Mouse (Mus musculus): ENCODE results near the gene Scamp1. TPM values are rescaled to one million over a fixed set of nuclear protein-coding genes. Genes with fewer than 3 reads are reported as not detected.

Gene Scamp1
- polyA plus RNA-seq, 1 experiment: 5.3 TPM

- Histone ChIP-seq H3K4me3 (ENCODE audit: insufficient read depth, poor library complexity, severe bottlenecking) (no peak overlapping the region), H3K79me2 (ENCODE audit: control insufficient read depth, insufficient read depth) (peaks cover 9% of the 10 kb centered on the region)
- TF ChIP-seq MYOD1 (IDR thresholded peaks at IDR 0.05; ENCODE audit: control insufficient read depth, insufficient read length, low read depth) (no peak), MYOG (IDR thresholded peaks at IDR 0.05; ENCODE audit: control insufficient read depth, extremely low read depth, insufficient read length) (no peak), USF1 (IDR thresholded peaks at IDR 0.05; ENCODE audit: low read depth) (no peak), FOSL1 (IDR thresholded peaks at IDR 0.05; ENCODE audit: insufficient read depth, low read length, poor library complexity, severe bottlenecking) (no peak), MAX (IDR thresholded peaks at IDR 0.05) (peak; percentile 10), CTCF (IDR thresholded peaks at IDR 0.05; ENCODE audit: control insufficient read depth, insufficient read depth, insufficient read length) (no peak)
These were observed 21.7 kb downstream of the Scamp1 start for GRCm38 (mm10) chr13:94263943-94264342.

GRCm38 (mm10) chr13:94262551-94262950 lies 23.1 kb downstream of the Scamp1 start:
- Histone ChIP-seq H3K36me3 (ENCODE audit: control insufficient read depth, insufficient read depth) (no peaks in the 10 kb centered on the region), H3K79me3 (ENCODE audit: low read depth) (no peaks in the 10 kb centered on the region), H3K27me3 (ENCODE audit: control insufficient read depth, insufficient read depth, insufficient read length) (no peaks in the 10 kb centered on the region), H3ac (ENCODE audit: control insufficient read depth, insufficient read length, low read depth) (no peak overlapping the region), H3K79me2 (ENCODE audit: control insufficient read depth, insufficient read depth) (peaks cover 9% of the 10 kb centered on the region), H3K4me3 (ENCODE audit: insufficient read depth, poor library complexity, severe bottlenecking) (no peak overlapping the region)
- TF ChIP-seq MYOD1 (IDR thresholded peaks at IDR 0.05; ENCODE audit: control insufficient read depth, insufficient read length, low read depth) (no peak), FOSL1 (IDR thresholded peaks at IDR 0.05; ENCODE audit: insufficient read depth, low read length, poor library complexity, severe bottlenecking) (no peak), CEBPB (IDR thresholded peaks at IDR 0.05; ENCODE audit: low read depth) (no peak)

More at GRCm38 (mm10) chr13:94263943-94264342, 21.7 kb downstream of the Scamp1 start:
- Histone ChIP-seq H3K27me3 (ENCODE audit: control insufficient read depth, insufficient read depth, insufficient read length) (no peaks in the 10 kb centered on the region), H3K79me3 (ENCODE audit: low read depth) (no peaks in the 10 kb centered on the region), H3K36me3 (ENCODE audit: control insufficient read depth, insufficient read depth) (no peaks in the 10 kb centered on the region), H3ac (ENCODE audit: control insufficient read depth, insufficient read length, low read depth) (no peak overlapping the region)

DNA sequence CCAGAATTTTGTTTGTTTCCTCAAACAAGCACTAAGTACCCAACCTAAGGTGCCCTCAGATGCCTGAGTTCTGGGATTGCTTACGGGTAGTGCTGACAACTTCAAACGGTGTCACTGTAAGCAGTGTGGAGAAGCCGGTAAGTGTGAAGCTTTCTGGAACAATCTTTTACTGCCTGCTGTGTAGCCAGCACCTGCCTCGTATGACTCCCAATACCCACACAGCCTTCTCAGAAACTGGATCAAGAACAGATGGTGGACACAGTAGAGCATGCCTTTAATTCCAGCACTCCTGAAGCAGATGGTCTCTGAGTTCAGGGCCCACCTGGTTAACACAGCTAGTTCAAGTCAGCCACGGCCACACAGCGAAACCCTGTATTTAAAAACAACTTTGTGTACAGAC lies 24.0 kb downstream of the Scamp1 start:
- H3K79me3 ChIP-seq (ENCODE audit: low read depth): no peaks in the 10 kb centered on the region
- no peaks in the 10 kb centered on the region for H3K36me3 ChIP-seq (ENCODE audit: control insufficient read depth, insufficient read depth)
- TF ChIP-seq CTCF (IDR thresholded peaks at IDR 0.05; ENCODE audit: control insufficient read depth, insufficient read depth, insufficient read length) (no peak), USF1 (IDR thresholded peaks at IDR 0.05; ENCODE audit: low read depth) (no peak)
- H3K27me3 ChIP-seq (ENCODE audit: control insufficient read depth, insufficient read depth, insufficient read length): no peaks in the 10 kb centered on the region
- no peak overlapping the region for H3K4me3 ChIP-seq (ENCODE audit: insufficient read depth, poor library complexity, severe bottlenecking)
- H3K79me2 ChIP-seq (ENCODE audit: control insufficient read depth, insufficient read depth): peaks cover 9% of the 10 kb centered on the region
- H3ac ChIP-seq (ENCODE audit: control insufficient read depth, insufficient read length, low read depth): no peak overlapping the region

- Histone ChIP-seq H3K36me3 (ENCODE audit: control insufficient read depth, insufficient read depth) (no peaks in the 10 kb centered on the region), H3K4me3 (ENCODE audit: insufficient read depth, poor library complexity, severe bottlenecking) (no peak overlapping the region), H3ac (ENCODE audit: control insufficient read depth, insufficient read length, low read depth) (no peak overlapping the region), H3K79me2 (ENCODE audit: control insufficient read depth, insufficient read depth) (peaks cover 9% of the 10 kb centered on the region), H3K27me3 (ENCODE audit: control insufficient read depth, insufficient read depth, insufficient read length) (no peaks in the 10 kb centered on the region), H3K79me3 (ENCODE audit: low read depth) (no peaks in the 10 kb centered on the region)
- TF ChIP-seq CEBPB (IDR thresholded peaks at IDR 0.05; ENCODE audit: low read depth): no peak
- no peak for TF ChIP-seq FOSL1 (IDR thresholded peaks at IDR 0.05; ENCODE audit: insufficient read depth, low read length, poor library complexity, severe bottlenecking)
- TF ChIP-seq CTCF (IDR thresholded peaks at IDR 0.05; ENCODE audit: control insufficient read depth, insufficient read depth, insufficient read length): no peak
- no peak for TF ChIP-seq MAX (IDR thresholded peaks at IDR 0.05)
- TF ChIP-seq USF1 (IDR thresholded peaks at IDR 0.05; ENCODE audit: low read depth): no peak
- no peak for TF ChIP-seq MYOG (IDR thresholded peaks at IDR 0.05; ENCODE audit: control insufficient read depth, extremely low read depth, insufficient read length)
- TF ChIP-seq MYOD1 (IDR thresholded peaks at IDR 0.05; ENCODE audit: control insufficient read depth, insufficient read length, low read depth): no peak
These were observed 24.7 kb downstream of the Scamp1 start for GRCm38 (mm10) chr13:94260961-94261360.

- no peaks in the 10 kb centered on the region for H3K27me3 ChIP-seq (ENCODE audit: control insufficient read depth, insufficient read depth, insufficient read length)
- H3K4me3 ChIP-seq (ENCODE audit: insufficient read depth, poor library complexity, severe bottlenecking): no peak overlapping the region
- H3K79me2 ChIP-seq (ENCODE audit: control insufficient read depth, insufficient read depth): peaks cover 9% of the 10 kb centered on the region
- TF ChIP-seq MYOD1 (IDR thresholded peaks at IDR 0.05; ENCODE audit: control insufficient read depth, insufficient read length, low read depth): no peak
- no peak for TF ChIP-seq MAX (IDR thresholded peaks at IDR 0.05)
- TF ChIP-seq FOSL1 (IDR thresholded peaks at IDR 0.05; ENCODE audit: insufficient read depth, low read length, poor library complexity, severe bottlenecking): no peak
- TF ChIP-seq USF1 (IDR thresholded peaks at IDR 0.05; ENCODE audit: low read depth): no peak
- TF ChIP-seq CEBPB (IDR thresholded peaks at IDR 0.05; ENCODE audit: low read depth): no peak
- TF ChIP-seq MYOG (IDR thresholded peaks at IDR 0.05; ENCODE audit: control insufficient read depth, extremely low read depth, insufficient read length): no peak
- no peak for TF ChIP-seq CTCF (IDR thresholded peaks at IDR 0.05; ENCODE audit: control insufficient read depth, insufficient read depth, insufficient read length)
- H3ac ChIP-seq (ENCODE audit: control insufficient read depth, insufficient read length, low read depth): no peak overlapping the region
- H3K36me3 ChIP-seq (ENCODE audit: control insufficient read depth, insufficient read depth): no peaks in the 10 kb centered on the region
- no peaks in the 10 kb centered on the region for H3K79me3 ChIP-seq (ENCODE audit: low read depth)
These were observed 26.4 kb downstream of the Scamp1 start for GRCm38 (mm10) chr13:94259210-94259609.

GRCm38 (mm10) chr13:94258530-94258929 lies 27.1 kb downstream of the Scamp1 start:
- Histone ChIP-seq H3K27me3 (ENCODE audit: control insufficient read depth, insufficient read depth, insufficient read length) (no peaks in the 10 kb centered on the region), H3K36me3 (ENCODE audit: control insufficient read depth, insufficient read depth) (no peaks in the 10 kb centered on the region), H3K79me3 (ENCODE audit: low read depth) (no peaks in the 10 kb centered on the region), H3ac (ENCODE audit: control insufficient read depth, insufficient read length, low read depth) (no peak overlapping the region), H3K4me3 (ENCODE audit: insufficient read depth, poor library complexity, severe bottlenecking) (no peak overlapping the region), H3K79me2 (ENCODE audit: control insufficient read depth, insufficient read depth) (peaks cover 7% of the 10 kb centered on the region)
- TF ChIP-seq CEBPB (IDR thresholded peaks at IDR 0.05; ENCODE audit: low read depth) (no peak), CTCF (IDR thresholded peaks at IDR 0.05; ENCODE audit: control insufficient read depth, insufficient read depth, insufficient read length) (no peak), MAX (IDR thresholded peaks at IDR 0.05) (no peak), USF1 (IDR thresholded peaks at IDR 0.05; ENCODE audit: low read depth) (no peak), MYOG (IDR thresholded peaks at IDR 0.05; ENCODE audit: control insufficient read depth, extremely low read depth, insufficient read length) (no peak), FOSL1 (IDR thresholded peaks at IDR 0.05; ENCODE audit: insufficient read depth, low read length, poor library complexity, severe bottlenecking) (no peak), MYOD1 (IDR thresholded peaks at IDR 0.05; ENCODE audit: control insufficient read depth, insufficient read length, low read depth) (no peak)

Measured in C2C12 (cell line).